Mouse (Mus musculus): Measurements from ENCODE around the gene Adamtsl3. TPM values are rescaled to one million over a fixed set of nuclear protein-coding genes. Genes with fewer than 3 reads are reported as not detected.

Adamtsl3 gene
- polyA plus RNA-seq (2014; fragmentation: Nextera tagmentation; extraction: Ambion mirVana), result 0.36 and 0.40 TPM in 2 replicates

DNA sequence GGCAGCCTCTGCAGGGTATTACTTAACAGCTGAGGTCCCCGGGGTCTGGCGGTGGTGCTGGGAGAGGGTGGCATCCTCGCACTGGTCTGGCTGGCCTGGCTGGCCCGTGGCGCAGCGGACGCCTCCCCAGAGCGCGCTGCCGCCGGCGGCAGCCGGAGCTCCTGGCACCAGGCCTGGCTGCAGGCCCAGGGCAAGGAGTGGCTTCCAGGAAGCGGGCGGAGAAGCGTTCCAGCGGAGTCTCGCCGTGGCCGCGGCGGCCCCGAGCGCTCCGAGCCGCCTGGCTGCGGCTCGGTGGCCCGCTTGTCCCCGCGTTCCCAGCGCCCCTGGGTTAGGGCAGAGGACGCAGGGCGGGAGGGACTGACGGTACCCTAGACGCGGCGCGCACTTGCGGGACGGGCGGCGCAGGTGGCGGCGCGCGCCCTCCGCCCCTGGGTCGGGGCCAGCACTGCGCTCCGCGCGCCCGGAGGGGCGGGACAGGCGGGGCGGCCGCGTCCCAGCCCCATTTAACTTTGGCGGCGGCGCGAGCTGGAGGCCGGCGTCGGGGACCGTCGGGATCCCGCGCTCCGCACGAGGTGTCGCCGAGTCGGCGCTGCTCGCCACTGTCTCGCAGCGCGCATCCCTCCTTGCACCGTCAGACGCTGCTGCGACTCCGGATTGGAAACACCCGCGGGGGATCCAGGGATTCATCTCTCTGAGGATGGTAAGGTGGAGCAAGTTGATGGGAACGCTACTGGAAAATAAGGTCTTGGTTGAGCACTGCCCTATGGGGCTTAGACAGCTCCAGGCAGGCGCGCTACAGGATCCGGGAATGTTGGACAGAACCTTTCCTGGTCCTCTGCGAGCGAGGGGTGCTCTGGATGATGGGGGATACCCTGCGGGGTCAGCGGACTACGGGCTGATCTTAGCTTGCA lies at the start of gene Adamtsl3:
Gene Adamtsl3, plus strand, starts transcription at position 484 of the 911 bp plus-strand sequence.
- no peaks in the 10 kb centered on the region for H3K4me1 ChIP-seq (replicated peaks; ENCODE audit: control insufficient read depth, insufficient read depth, low read length)
- WGBS, result under 1% methylated on average over 94 of the region's 95 CpGs

DNA sequence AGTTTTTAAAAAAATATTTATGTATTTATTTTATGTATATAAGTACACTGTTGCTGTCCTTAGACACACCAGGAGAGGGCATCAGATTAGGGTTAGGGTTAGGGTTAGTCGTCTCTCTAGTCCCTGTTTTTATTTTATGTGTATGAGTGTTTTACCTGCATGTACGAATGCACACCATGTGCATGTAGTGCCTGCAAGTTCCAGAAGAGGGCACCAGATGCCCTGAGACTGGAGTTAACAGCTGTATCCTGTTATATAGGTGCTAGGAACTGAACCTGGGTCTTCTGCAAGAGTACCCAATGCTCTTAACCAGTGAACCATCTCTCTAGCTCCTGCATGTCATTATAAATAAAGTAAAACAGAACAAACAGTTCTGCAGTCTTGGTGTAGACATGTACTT lies 48.3 kb upstream of the Adamtsl3 start:
- no peaks in the 10 kb centered on the region for H3K9me3 ChIP-seq (ENCODE audit: control insufficient read depth, low read length)
- H3K27ac ChIP-seq (ENCODE audit: low read depth, low read length), result no peak overlapping the region
- no peak for ATAC-seq (replicated peaks; ENCODE audit: low FRiP score)
- no peak overlapping the region for H3K4me2 ChIP-seq (ENCODE audit: low read depth, low read length, severe bottlenecking)
- H3K9ac ChIP-seq (ENCODE audit: low read length), result no peak overlapping the region
- no peaks in the 10 kb centered on the region for H3K4me1 ChIP-seq (replicated peaks; ENCODE audit: control insufficient read depth, insufficient read depth, low read length)
- no peak overlapping the region for H3K4me3 ChIP-seq (ENCODE audit: low read depth, low read length)
- H3K36me3 ChIP-seq (ENCODE audit: control insufficient read depth, insufficient read depth, low read length), result no peaks in the 10 kb centered on the region
- WGBS, result 88% methylated on average over 2 of the region's 2 CpGs
- DNase-seq (ENCODE audit: low spot score), result no peak
- no peaks in the 10 kb centered on the region for H3K27me3 ChIP-seq (ENCODE audit: control insufficient read depth, insufficient read depth, low read length)

More for the DNA sequence above, at the start of gene Adamtsl3:
- Histone ChIP-seq H3K4me3 (ENCODE audit: low read depth, low read length) (peak within 1 kb of the TSS; percentile 39), H3K9me3 (ENCODE audit: control insufficient read depth, low read length) (no peaks in the 10 kb centered on the region), H3K27ac (ENCODE audit: low read depth, low read length) (no peak within 1 kb of the TSS), H3K9ac (ENCODE audit: low read length) (no peak within 1 kb of the TSS), H3K4me2 (ENCODE audit: low read depth, low read length, severe bottlenecking) (peak within 1 kb of the TSS; percentile 58), H3K27me3 (ENCODE audit: control insufficient read depth, insufficient read depth, low read length) (peaks cover 38% of the 10 kb centered on the region), H3K36me3 (ENCODE audit: control insufficient read depth, insufficient read depth, low read length) (no peaks in the 10 kb centered on the region)
- DNase-seq (ENCODE audit: low spot score), result peak; percentile 60
- peak; percentile 27; the same call in 1 of the 2 replicates for ATAC-seq (replicated peaks; ENCODE audit: low FRiP score)

DNA sequence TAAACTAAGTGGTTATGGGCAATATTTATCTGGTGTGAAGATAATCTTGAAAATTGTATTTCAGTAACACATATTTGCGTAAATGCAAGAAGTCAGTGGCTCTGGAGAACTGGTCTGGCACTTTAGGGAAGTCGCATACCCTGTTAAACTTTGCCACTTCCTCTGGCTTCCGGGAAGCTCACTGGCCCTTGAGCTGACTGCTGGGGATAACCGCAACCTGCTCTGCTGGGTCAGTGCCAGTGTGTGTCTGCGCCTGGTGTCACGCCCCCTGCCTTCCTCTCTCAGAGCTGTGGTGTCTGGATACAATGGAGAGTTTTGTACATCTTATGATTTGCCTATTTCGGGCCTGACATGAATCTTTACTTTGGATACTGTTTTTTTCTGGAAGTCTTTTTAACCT lies 42.1 kb upstream of the Adamtsl3 start:
- no peaks in the 10 kb centered on the region for H3K36me3 ChIP-seq (ENCODE audit: control insufficient read depth, insufficient read depth, low read length)
- no peak overlapping the region for H3K27ac ChIP-seq (ENCODE audit: low read depth, low read length)
- no peak overlapping the region for H3K4me3 ChIP-seq (ENCODE audit: low read depth, low read length)
- ATAC-seq (replicated peaks; ENCODE audit: low FRiP score), result no peak
- 85% methylated on average over 7 of the region's 7 CpGs for WGBS
- H3K4me1 ChIP-seq (replicated peaks; ENCODE audit: control insufficient read depth, insufficient read depth, low read length), result no peaks in the 10 kb centered on the region
- no peaks in the 10 kb centered on the region for H3K9me3 ChIP-seq (ENCODE audit: control insufficient read depth, low read length)
- no peak overlapping the region for H3K4me2 ChIP-seq (ENCODE audit: low read depth, low read length, severe bottlenecking)
- no peak for DNase-seq (ENCODE audit: low spot score)
- no peak overlapping the region for H3K9ac ChIP-seq (ENCODE audit: low read length)
- no peaks in the 10 kb centered on the region for H3K27me3 ChIP-seq (ENCODE audit: control insufficient read depth, insufficient read depth, low read length)

DNA sequence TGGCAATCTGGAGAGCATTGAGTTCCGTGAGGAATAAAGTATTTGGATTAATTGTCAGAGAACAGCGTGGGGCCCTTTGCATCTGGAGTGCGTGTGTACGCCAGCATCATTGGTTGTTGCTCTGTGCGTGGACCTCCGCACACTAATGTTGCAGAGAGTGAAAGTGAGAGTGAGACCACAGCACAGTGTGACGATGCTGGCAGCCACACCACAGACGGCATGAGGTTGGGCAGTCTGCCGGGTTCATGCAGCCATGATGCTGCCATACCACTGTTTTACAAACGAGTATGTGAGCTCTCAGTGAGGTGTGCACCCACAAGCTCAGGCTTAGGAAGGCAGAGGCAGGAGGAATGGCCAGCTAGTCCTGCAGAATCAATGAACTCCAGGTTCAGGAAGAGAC lies 41.4 kb upstream of the Adamtsl3 start:
- ATAC-seq (replicated peaks; ENCODE audit: low FRiP score) (no peak), DNase-seq (ENCODE audit: low spot score) (no peak)
- Histone ChIP-seq H3K4me3 (ENCODE audit: low read depth, low read length) (no peak overlapping the region), H3K27me3 (ENCODE audit: control insufficient read depth, insufficient read depth, low read length) (no peaks in the 10 kb centered on the region), H3K36me3 (ENCODE audit: control insufficient read depth, insufficient read depth, low read length) (no peaks in the 10 kb centered on the region), H3K27ac (ENCODE audit: low read depth, low read length) (no peak overlapping the region), H3K9ac (ENCODE audit: low read length) (no peak overlapping the region), H3K9me3 (ENCODE audit: control insufficient read depth, low read length) (no peaks in the 10 kb centered on the region), H3K4me1 (replicated peaks; ENCODE audit: control insufficient read depth, insufficient read depth, low read length) (no peaks in the 10 kb centered on the region), H3K4me2 (ENCODE audit: low read depth, low read length, severe bottlenecking) (no peak overlapping the region)
- 79% methylated on average over 10 of the region's 10 CpGs for whole genome bisulfite sequencing

DNA sequence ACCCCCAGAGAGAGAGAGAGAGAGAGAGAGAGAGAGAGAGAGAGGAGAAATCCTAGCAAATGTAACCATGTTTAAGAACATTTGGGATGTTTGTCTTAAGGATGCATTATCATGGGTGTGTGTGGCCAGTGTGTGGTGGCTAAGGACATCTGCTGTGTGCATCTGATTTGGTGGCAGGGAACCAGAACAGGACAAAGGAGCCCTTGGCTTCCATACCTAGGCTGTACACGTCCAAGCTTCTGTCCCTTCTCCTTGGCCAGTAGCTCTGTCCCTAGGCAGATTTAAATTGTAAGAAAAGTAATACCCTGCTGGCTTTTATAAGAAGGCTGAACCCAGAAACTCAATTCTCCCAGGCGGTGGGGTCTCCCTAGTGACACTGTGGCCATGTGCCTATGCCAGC lies 40.9 kb upstream of the Adamtsl3 start:
- Histone ChIP-seq H3K27ac (ENCODE audit: low read depth, low read length) (no peak overlapping the region), H3K9ac (ENCODE audit: low read length) (no peak overlapping the region), H3K4me2 (ENCODE audit: low read depth, low read length, severe bottlenecking) (no peak overlapping the region), H3K36me3 (ENCODE audit: control insufficient read depth, insufficient read depth, low read length) (no peaks in the 10 kb centered on the region), H3K27me3 (ENCODE audit: control insufficient read depth, insufficient read depth, low read length) (no peaks in the 10 kb centered on the region), H3K4me1 (replicated peaks; ENCODE audit: control insufficient read depth, insufficient read depth, low read length) (no peaks in the 10 kb centered on the region), H3K4me3 (ENCODE audit: low read depth, low read length) (no peak overlapping the region), H3K9me3 (ENCODE audit: control insufficient read depth, low read length) (no peaks in the 10 kb centered on the region)
- WGBS, result 83% methylated on average over 2 of the region's 2 CpGs
- DNase-seq (ENCODE audit: low spot score), result no peak
- ATAC-seq (replicated peaks; ENCODE audit: low FRiP score), result no peak

DNA sequence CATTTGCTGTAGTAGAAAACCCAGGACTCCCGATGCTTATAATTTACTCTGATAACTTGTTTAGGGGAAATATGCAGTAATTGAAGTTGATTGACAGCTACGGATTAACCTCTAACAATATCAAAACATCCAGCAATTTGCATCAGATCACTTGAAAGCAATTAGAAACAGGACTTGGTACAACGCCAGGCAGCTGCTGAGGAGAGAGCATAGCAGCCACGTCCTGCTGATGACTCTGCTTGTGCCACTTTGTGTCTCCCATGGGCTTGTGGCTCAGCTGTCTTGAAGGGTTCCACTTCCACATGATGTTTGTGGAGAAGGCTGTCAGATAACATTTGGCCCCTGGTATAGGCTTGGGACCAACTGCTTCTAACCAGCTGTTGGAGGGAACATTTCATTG lies 27.1 kb upstream of the Adamtsl3 start:
- Histone ChIP-seq H3K4me3 (ENCODE audit: low read depth, low read length) (no peak overlapping the region), H3K27ac (ENCODE audit: low read depth, low read length) (no peak overlapping the region), H3K4me2 (ENCODE audit: low read depth, low read length, severe bottlenecking) (no peak overlapping the region), H3K9me3 (ENCODE audit: control insufficient read depth, low read length) (no peaks in the 10 kb centered on the region), H3K4me1 (replicated peaks; ENCODE audit: control insufficient read depth, insufficient read depth, low read length) (no peaks in the 10 kb centered on the region), H3K9ac (ENCODE audit: low read length) (no peak overlapping the region), H3K36me3 (ENCODE audit: control insufficient read depth, insufficient read depth, low read length) (no peaks in the 10 kb centered on the region), H3K27me3 (ENCODE audit: control insufficient read depth, insufficient read depth, low read length) (no peaks in the 10 kb centered on the region)
- ATAC-seq (replicated peaks; ENCODE audit: low FRiP score) (no peak), DNase-seq (ENCODE audit: low spot score) (no peak)
- 57% methylated on average over 4 of the region's 4 CpGs for WGBS

DNA sequence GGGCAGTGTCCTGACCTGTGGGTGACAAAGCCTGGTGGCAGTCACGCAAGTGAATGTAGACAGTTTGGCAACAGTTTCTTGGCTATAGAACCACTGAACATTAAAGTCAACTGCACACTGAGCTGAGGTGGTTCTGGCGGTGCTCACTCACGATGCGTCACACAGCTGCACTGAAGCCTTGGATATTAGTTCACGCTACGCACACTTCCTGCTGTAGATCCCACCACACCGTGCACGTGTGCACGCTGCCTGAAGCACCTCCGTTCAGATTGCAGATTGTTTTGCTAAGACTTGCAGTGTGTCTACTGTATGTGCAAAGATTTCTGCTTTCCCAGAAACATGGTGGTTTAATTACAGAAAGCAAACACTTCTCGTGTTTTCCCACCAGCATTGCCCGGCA lies 17.0 kb upstream of the Adamtsl3 start:
- Histone ChIP-seq H3K9me3 (ENCODE audit: control insufficient read depth, low read length) (no peaks in the 10 kb centered on the region), H3K4me2 (ENCODE audit: low read depth, low read length, severe bottlenecking) (no peak overlapping the region), H3K4me1 (replicated peaks; ENCODE audit: control insufficient read depth, insufficient read depth, low read length) (no peaks in the 10 kb centered on the region), H3K36me3 (ENCODE audit: control insufficient read depth, insufficient read depth, low read length) (no peaks in the 10 kb centered on the region), H3K4me3 (ENCODE audit: low read depth, low read length) (no peak overlapping the region), H3K27ac (ENCODE audit: low read depth, low read length) (no peak overlapping the region), H3K9ac (ENCODE audit: low read length) (no peak overlapping the region), H3K27me3 (ENCODE audit: control insufficient read depth, insufficient read depth, low read length) (no peaks in the 10 kb centered on the region)
- ATAC-seq (replicated peaks; ENCODE audit: low FRiP score), result no peak
- no peak for DNase-seq (ENCODE audit: low spot score)
- whole genome bisulfite sequencing, result 91% methylated on average over 12 of the region's 12 CpGs

DNA sequence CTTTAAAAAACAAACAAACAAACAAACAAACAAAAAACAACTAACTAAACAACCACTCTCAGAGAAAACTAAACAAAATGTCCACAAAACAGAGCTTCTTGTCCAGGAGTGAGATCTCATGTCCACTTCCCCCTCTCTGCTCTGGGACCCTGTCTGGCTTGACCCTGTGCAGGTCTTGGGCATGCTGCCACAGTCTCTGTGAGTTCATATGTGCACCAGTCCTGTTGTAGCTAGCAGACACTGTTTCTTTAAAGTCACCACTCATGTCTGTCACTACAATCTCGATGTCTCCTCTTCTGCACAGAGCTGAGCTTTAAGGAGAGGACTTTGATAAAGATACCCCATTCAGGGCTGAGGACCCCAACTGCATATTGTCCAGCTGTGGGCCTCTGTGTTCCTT lies 8.9 kb upstream of the Adamtsl3 start:
- no peak overlapping the region for H3K4me2 ChIP-seq (ENCODE audit: low read depth, low read length, severe bottlenecking)
- no peak for ATAC-seq (replicated peaks; ENCODE audit: low FRiP score)
- H3K9ac ChIP-seq (ENCODE audit: low read length), result no peak overlapping the region
- no peak overlapping the region for H3K27ac ChIP-seq (ENCODE audit: low read depth, low read length)
- 67% methylated on average over 1 of the region's 1 CpGs for WGBS
- no peaks in the 10 kb centered on the region for H3K4me1 ChIP-seq (replicated peaks; ENCODE audit: control insufficient read depth, insufficient read depth, low read length)
- no peaks in the 10 kb centered on the region for H3K9me3 ChIP-seq (ENCODE audit: control insufficient read depth, low read length)
- no peaks in the 10 kb centered on the region for H3K36me3 ChIP-seq (ENCODE audit: control insufficient read depth, insufficient read depth, low read length)
- no peaks in the 10 kb centered on the region for H3K27me3 ChIP-seq (ENCODE audit: control insufficient read depth, insufficient read depth, low read length)
- no peak for DNase-seq (ENCODE audit: low spot score)
- no peak overlapping the region for H3K4me3 ChIP-seq (ENCODE audit: low read depth, low read length)

DNA sequence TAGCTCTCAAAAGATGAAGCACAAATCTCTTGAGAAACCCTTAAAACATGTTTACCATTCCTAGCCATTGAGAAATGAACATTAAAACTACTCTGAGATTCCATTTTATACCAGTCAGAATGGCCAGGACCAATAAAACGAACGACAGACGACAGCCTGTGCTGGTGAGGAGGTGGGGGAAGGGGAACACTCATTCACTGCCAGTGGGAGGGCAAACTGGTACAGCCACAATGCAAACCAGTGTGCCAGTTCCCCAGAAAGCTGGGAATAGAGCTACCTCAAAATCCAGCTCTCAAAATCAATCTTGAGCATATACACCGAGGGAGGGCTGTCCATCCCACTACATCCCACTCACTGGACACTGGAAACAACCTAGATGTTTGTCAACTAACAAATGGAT lies 8.3 kb upstream of the Adamtsl3 start:
- Histone ChIP-seq H3K36me3 (ENCODE audit: control insufficient read depth, insufficient read depth, low read length) (no peaks in the 10 kb centered on the region), H3K4me1 (replicated peaks; ENCODE audit: control insufficient read depth, insufficient read depth, low read length) (no peaks in the 10 kb centered on the region), H3K27me3 (ENCODE audit: control insufficient read depth, insufficient read depth, low read length) (no peaks in the 10 kb centered on the region), H3K27ac (ENCODE audit: low read depth, low read length) (no peak overlapping the region), H3K9ac (ENCODE audit: low read length) (no peak overlapping the region), H3K9me3 (ENCODE audit: control insufficient read depth, low read length) (no peaks in the 10 kb centered on the region), H3K4me2 (ENCODE audit: low read depth, low read length, severe bottlenecking) (no peak overlapping the region), H3K4me3 (ENCODE audit: low read depth, low read length) (no peak overlapping the region)
- ATAC-seq (replicated peaks; ENCODE audit: low FRiP score) (no peak), DNase-seq (ENCODE audit: low spot score) (no peak)
- 71% methylated on average over 4 of the region's 4 CpGs for WGBS
